Mouse (Mus musculus) neural tube, embryonic 15.5 days (tissue): ENCODE measurements around the gene Armc2. TPM values are rescaled to one million over a fixed set of nuclear protein-coding genes. Genes with fewer than 3 reads are reported as not detected.

Experiments
- ATAC-seq: fragments of 200-750 bp; cut with Nextera tagmentation; 2 replicates; pipeline ENCODE4 v1.8.0; 2017; ENCODE audit warnings: mild to moderate bottlenecking, moderate TSS enrichment, moderate library complexity; ENCODE audit not compliant: low FRiP score
- H3K27ac ChIP-seq: fragments of 300-500 bp; sonication (generic); replicated peaks from 2 replicates; pipeline ENCODE4 v1.5.1; 2015; ENCODE audit warnings: mild to moderate bottlenecking, inconsistent platforms
- H3K27me3 ChIP-seq: fragments of 300-500 bp; sonication (generic); replicated peaks from 2 replicates; pipeline ENCODE4 v1.6.1; 2015; ENCODE audit warnings: inconsistent platforms
- H3K36me3 ChIP-seq: fragments of 300-500 bp; sonication (generic); 2 replicates; pipeline ENCODE4 v1.6.1; 2015; ENCODE audit warnings: inconsistent platforms
- H3K4me1 ChIP-seq: fragments of 300-500 bp; sonication (generic); 2 replicates; pipeline ENCODE4 v1.6.1; 2015; ENCODE audit warnings: inconsistent platforms
- H3K4me2 ChIP-seq: fragments of 300-500 bp; sonication (generic); 2 replicates; pipeline ENCODE4 v1.6.1; 2015; ENCODE audit warnings: inconsistent platforms, mild to moderate bottlenecking, moderate library complexity
- H3K4me3 ChIP-seq: fragments of 300-500 bp; sonication (generic); replicated peaks from 2 replicates; pipeline ENCODE4 v1.5.1; 2015; ENCODE audit warnings: mild to moderate bottlenecking, inconsistent platforms
- H3K9ac ChIP-seq: fragments of 300-500 bp; sonication (generic); replicated peaks from 2 replicates; pipeline ENCODE4 v1.6.1; 2015; ENCODE audit warnings: mild to moderate bottlenecking, inconsistent platforms
- H3K9me3 ChIP-seq: fragments of 300-500 bp; sonication (generic); replicated peaks from 2 replicates; pipeline ENCODE4 v1.6.1; 2016; ENCODE audit warnings: inconsistent platforms
- WGBS: fragments of 180-500 bp; shearing (Covaris S2); methylation state at CpG from one replicate; pipeline ENCODE4 v1.1.7; 2015; ENCODE audit warnings: mixed read lengths; 5-methylcytosine and 5-hydroxymethylcytosine counted together
- polyA plus RNA-seq: library from polyadenylated mRNA; unstranded; fragments of >200 nt; fragmentation: Nextera tagmentation; extraction: Ambion mirVana; gene quantifications from 2 replicates; pipeline ENCODE4 v1.2.1, GENCODE M21; 2015

Gene Armc2
- polyA plus RNA-seq, 1 experiment from 2014 or later = 10.2 TPM

- WGBS = 59% methylated on average over 6 of the region's 6 CpGs
- H3K4me1 ChIP-seq = peaks cover 50% of the 10 kb centered on the region
- H3K9ac ChIP-seq = no peak overlapping the region
- no peaks in the 10 kb centered on the region for H3K27me3 ChIP-seq
- no peaks in the 10 kb centered on the region for H3K36me3 ChIP-seq
- ATAC-seq = no peak
- H3K4me2 ChIP-seq = no peak overlapping the region
- H3K4me3 ChIP-seq = no peak overlapping the region
- no peak overlapping the region; the same call in 1 of the 2 replicates for H3K27ac ChIP-seq
- H3K9me3 ChIP-seq = no peaks in the 10 kb centered on the region
Measured at GRCm38 (mm10) chr10:41933536-41933935, 84.7 kb downstream of the Armc2 start.

- no peak overlapping the region for H3K9ac ChIP-seq
- H3K27me3 ChIP-seq = no peaks in the 10 kb centered on the region
- 80% methylated on average over 5 of the region's 5 CpGs for WGBS
- no peaks in the 10 kb centered on the region for H3K9me3 ChIP-seq
- H3K4me3 ChIP-seq = no peak overlapping the region
- no peak overlapping the region for H3K27ac ChIP-seq
- H3K4me2 ChIP-seq = no peak overlapping the region
- no peak for ATAC-seq
- H3K36me3 ChIP-seq = no peaks in the 10 kb centered on the region
- H3K4me1 ChIP-seq = peaks cover 50% of the 10 kb centered on the region
Measured at GRCm38 (mm10) chr10:41932943-41933342, 85.3 kb downstream of the Armc2 start.

- ATAC-seq = no peak
- no peaks in the 10 kb centered on the region for H3K9me3 ChIP-seq
- WGBS = 43% methylated on average over 12 of the region's 12 CpGs
- peak overlapping the region; percentile 20; the same call in 1 of the 2 replicates for H3K9ac ChIP-seq
- no peak overlapping the region for H3K4me3 ChIP-seq
- no peaks in the 10 kb centered on the region for H3K36me3 ChIP-seq
- peak overlapping the region; percentile 70 for H3K27ac ChIP-seq
- H3K4me1 ChIP-seq = peaks cover 46% of the 10 kb centered on the region
- no peaks in the 10 kb centered on the region for H3K27me3 ChIP-seq
- peak overlapping the region; percentile 36 for H3K4me2 ChIP-seq
Measured at GRCm38 (mm10) chr10:41931962-41932361, 86.3 kb downstream of the Armc2 start.

GRCm38 (mm10) chr10:41930966-41931365 lies 87.3 kb downstream of the Armc2 start:
- Histone ChIP-seq H3K4me3 (no peak overlapping the region), H3K9ac (no peak overlapping the region), H3K27ac (no peak overlapping the region), H3K36me3 (no peaks in the 10 kb centered on the region), H3K4me2 (no peak overlapping the region), H3K4me1 (peaks cover 36% of the 10 kb centered on the region), H3K27me3 (no peaks in the 10 kb centered on the region), H3K9me3 (no peaks in the 10 kb centered on the region)
- WGBS = 54% methylated on average over 4 of the region's 4 CpGs
- no peak for ATAC-seq

GRCm38 (mm10) chr10:41926726-41927125 lies 91.5 kb downstream of the Armc2 start:
- H3K27ac ChIP-seq = no peak overlapping the region
- H3K9ac ChIP-seq = no peak overlapping the region
- no peaks in the 10 kb centered on the region for H3K9me3 ChIP-seq
- H3K4me3 ChIP-seq = no peak overlapping the region
- no peak overlapping the region for H3K4me2 ChIP-seq
- peaks cover 6% of the 10 kb centered on the region for H3K4me1 ChIP-seq
- H3K36me3 ChIP-seq = no peaks in the 10 kb centered on the region
- no peak for ATAC-seq
- WGBS = 70% methylated on average over 14 of the region's 14 CpGs
- no peaks in the 10 kb centered on the region for H3K27me3 ChIP-seq

GRCm38 (mm10) chr10:41912290-41912994 lies 105.8 kb downstream of the Armc2 start:
- Histone ChIP-seq H3K9me3 (no peaks in the 10 kb centered on the region), H3K27me3 (no peaks in the 10 kb centered on the region), H3K27ac (no peak overlapping the region), H3K4me3 (no peak overlapping the region), H3K36me3 (peaks cover 9% of the 10 kb centered on the region; the same call in 1 of the 2 replicates), H3K4me1 (peaks cover 17% of the 10 kb centered on the region), H3K9ac (no peak overlapping the region), H3K4me2 (no peak overlapping the region)
- ATAC-seq = no peak
- WGBS = 93% methylated on average over 8 of the region's 8 CpGs

GRCm38 (mm10) chr10:41908899-41909298 lies 109.3 kb downstream of the Armc2 start:
- H3K36me3 ChIP-seq = peaks cover 33% of the 10 kb centered on the region
- peak overlapping the region; percentile 39; the same call in 1 of the 2 replicates for H3K27ac ChIP-seq
- no peaks in the 10 kb centered on the region for H3K27me3 ChIP-seq
- no peak for ATAC-seq
- 41% methylated on average over 6 of the region's 6 CpGs for WGBS
- no peak overlapping the region for H3K9ac ChIP-seq
- H3K4me2 ChIP-seq = no peak overlapping the region
- H3K9me3 ChIP-seq = no peaks in the 10 kb centered on the region
- peaks cover 17% of the 10 kb centered on the region for H3K4me1 ChIP-seq
- H3K4me3 ChIP-seq = no peak overlapping the region

GRCm38 (mm10) chr10:41907950-41908349 lies 110.3 kb downstream of the Armc2 start:
- no peak overlapping the region for H3K4me3 ChIP-seq
- WGBS = 74% methylated on average over 4 of the region's 4 CpGs
- H3K4me2 ChIP-seq = no peak overlapping the region
- no peaks in the 10 kb centered on the region for H3K9me3 ChIP-seq
- H3K4me1 ChIP-seq = peaks cover 17% of the 10 kb centered on the region
- H3K27ac ChIP-seq = no peak overlapping the region
- H3K36me3 ChIP-seq = peaks cover 41% of the 10 kb centered on the region
- no peaks in the 10 kb centered on the region for H3K27me3 ChIP-seq
- ATAC-seq = no peak
- no peak overlapping the region for H3K9ac ChIP-seq

- Histone ChIP-seq H3K27me3 (no peaks in the 10 kb centered on the region), H3K9ac (no peak overlapping the region), H3K9me3 (no peaks in the 10 kb centered on the region), H3K27ac (no peak overlapping the region), H3K4me3 (no peak overlapping the region), H3K36me3 (peaks cover 43% of the 10 kb centered on the region), H3K4me1 (peaks cover 17% of the 10 kb centered on the region), H3K4me2 (no peak overlapping the region)
- 60% methylated on average over 11 of the region's 11 CpGs for WGBS
- ATAC-seq = no peak
Measured at GRCm38 (mm10) chr10:41907473-41907872, 110.8 kb downstream of the Armc2 start.

GRCm38 (mm10) chr10:41901864-41902263 lies 116.4 kb downstream of the Armc2 start:
- Histone ChIP-seq H3K9ac (no peak overlapping the region), H3K27ac (no peak overlapping the region), H3K9me3 (no peaks in the 10 kb centered on the region), H3K4me1 (no peaks in the 10 kb centered on the region), H3K4me3 (no peak overlapping the region), H3K27me3 (no peaks in the 10 kb centered on the region), H3K4me2 (no peak overlapping the region), H3K36me3 (peaks cover 42% of the 10 kb centered on the region)
- no peak for ATAC-seq
- 89% methylated on average over 6 of the region's 6 CpGs for WGBS

- Histone ChIP-seq H3K36me3 (peaks cover 39% of the 10 kb centered on the region), H3K9me3 (no peaks in the 10 kb centered on the region), H3K9ac (no peak overlapping the region), H3K27me3 (no peaks in the 10 kb centered on the region), H3K4me2 (no peak overlapping the region), H3K4me3 (no peak overlapping the region), H3K4me1 (no peaks in the 10 kb centered on the region), H3K27ac (no peak overlapping the region)
- 89% methylated on average over 8 of the region's 8 CpGs for WGBS
- no peak for ATAC-seq
Measured at GRCm38 (mm10) chr10:41901456-41901855, 116.8 kb downstream of the Armc2 start.

- 86% methylated on average over 2 of the region's 2 CpGs for WGBS
Measured at GRCm38 (mm10) chr10:41896865-41897264, 121.4 kb downstream of the Armc2 start.

More at GRCm38 (mm10) chr10:41896865-41897264, 121.4 kb downstream of the Armc2 start:
- no peak overlapping the region for H3K27ac ChIP-seq
- no peak for ATAC-seq
- H3K27me3 ChIP-seq = no peaks in the 10 kb centered on the region
- H3K4me3 ChIP-seq = no peak overlapping the region
- no peak overlapping the region for H3K9ac ChIP-seq
- no peak overlapping the region for H3K4me2 ChIP-seq
- H3K4me1 ChIP-seq = peaks cover 13% of the 10 kb centered on the region; the same call in 1 of the 2 replicates
- peaks cover 19% of the 10 kb centered on the region for H3K36me3 ChIP-seq
- H3K9me3 ChIP-seq = no peaks in the 10 kb centered on the region
